Mouse (Mus musculus) megakaryocyte, adult 5-6 weeks (primary cell): ENCODE measurements around the gene Pou2f2. TPM values are rescaled to one million over a fixed set of nuclear protein-coding genes. Genes with fewer than 3 reads are reported as not detected.
A peak's percentile ranks its signal among the peaks of the same experiment; 100 is the strongest.

ENCODE experiments used
- ATAC-seq: 2 replicates; pipeline ENCODE4 v1.8.0; 2016; ENCODE audit warnings: mild to moderate bottlenecking, inconsistent platforms; ENCODE audit not compliant: poor library complexity, severe bottlenecking
- total RNA-seq, 2 experiments: library from RNA; stranded (forward) in 1 of 2; stranded (reverse) in 1 of 2; fragments of 153-499, 151-499 nt in 1 of 2; fragments of 221-1000, 200-1000 nt in 1 of 2; gene quantifications; 2 replicates each; pipeline versions ENCODE4 v1.2.3 to v1.2.4; 2015 to 2017

The Pou2f2 gene
- total RNA-seq (2015), result 30.1 and 31.6 TPM in 2 replicates
- total RNA-seq (2017), result 5.2 and 6.1 TPM in 2 replicates

- ATAC-seq, result peak; percentile 38; the same call in 1 of the 2 replicates
Measured at GRCm38 (mm10) chr7:25179606-25180161, at the start of gene Pou2f2. TSS of gene Pou2f2 (minus strand) at chr7:25179726.

GRCm38 (mm10) chr7:25227523-25228300, 48.2 kb upstream of the Pou2f2 start:
- no peak for ATAC-seq

- ATAC-seq, result no peak
Measured at GRCm38 (mm10) chr7:25222275-25222967, 42.9 kb upstream of the Pou2f2 start.

- ATAC-seq, result peak; percentile 72
Measured at GRCm38 (mm10) chr7:25221102-25221883, 41.8 kb upstream of the Pou2f2 start, which contains the start of gene Zfp526. TSS of gene Zfp526 (plus strand) at chr7:25221425.

GRCm38 (mm10) chr7:25220457-25221101, 41.1 kb upstream of the Pou2f2 start, which contains the start of gene Dedd2:
TSS of gene Dedd2 (minus strand) at chr7:25220615.
- 0 out of 2 replicates have a peak, but pooled peaks have one; percentile 5 for ATAC-seq

- peak; percentile 70 for ATAC-seq
Measured at GRCm38 (mm10) chr7:25219756-25220456, 40.4 kb upstream of the Pou2f2 start.

GRCm38 (mm10) chr7:25219416-25219750, 39.9 kb upstream of the Pou2f2 start:
- ATAC-seq, result no peak

- peak; percentile 4; the same call in 1 of the 2 replicates for ATAC-seq
Measured at GRCm38 (mm10) chr7:25218705-25219415, 39.3 kb upstream of the Pou2f2 start.

GRCm38 (mm10) chr7:25217653-25218395, 38.3 kb upstream of the Pou2f2 start:
- peak; percentile 43 for ATAC-seq

GRCm38 (mm10) chr7:25214172-25214571, 34.6 kb upstream of the Pou2f2 start:
- no peak for ATAC-seq

- peak; percentile 61 for ATAC-seq
Measured at GRCm38 (mm10) chr7:25213099-25213498, 33.6 kb upstream of the Pou2f2 start.

- ATAC-seq, result no peak
Measured at GRCm38 (mm10) chr7:25210482-25210881, 31.0 kb upstream of the Pou2f2 start.

GRCm38 (mm10) chr7:25209161-25209622, 29.7 kb upstream of the Pou2f2 start:
- ATAC-seq, result no peak

GRCm38 (mm10) chr7:25206094-25206830, 26.7 kb upstream of the Pou2f2 start:
- peak; percentile 33; the same call in 1 of the 2 replicates for ATAC-seq

- peak; percentile 81 for ATAC-seq
Measured at GRCm38 (mm10) chr7:25205355-25206093, 26.0 kb upstream of the Pou2f2 start.

GRCm38 (mm10) chr7:25203624-25204023, 24.1 kb upstream of the Pou2f2 start:
- ATAC-seq, result no peak
